Comparison of ENCODE assay signal across 9 mouse cellular contexts in the genomic region with DNA sequence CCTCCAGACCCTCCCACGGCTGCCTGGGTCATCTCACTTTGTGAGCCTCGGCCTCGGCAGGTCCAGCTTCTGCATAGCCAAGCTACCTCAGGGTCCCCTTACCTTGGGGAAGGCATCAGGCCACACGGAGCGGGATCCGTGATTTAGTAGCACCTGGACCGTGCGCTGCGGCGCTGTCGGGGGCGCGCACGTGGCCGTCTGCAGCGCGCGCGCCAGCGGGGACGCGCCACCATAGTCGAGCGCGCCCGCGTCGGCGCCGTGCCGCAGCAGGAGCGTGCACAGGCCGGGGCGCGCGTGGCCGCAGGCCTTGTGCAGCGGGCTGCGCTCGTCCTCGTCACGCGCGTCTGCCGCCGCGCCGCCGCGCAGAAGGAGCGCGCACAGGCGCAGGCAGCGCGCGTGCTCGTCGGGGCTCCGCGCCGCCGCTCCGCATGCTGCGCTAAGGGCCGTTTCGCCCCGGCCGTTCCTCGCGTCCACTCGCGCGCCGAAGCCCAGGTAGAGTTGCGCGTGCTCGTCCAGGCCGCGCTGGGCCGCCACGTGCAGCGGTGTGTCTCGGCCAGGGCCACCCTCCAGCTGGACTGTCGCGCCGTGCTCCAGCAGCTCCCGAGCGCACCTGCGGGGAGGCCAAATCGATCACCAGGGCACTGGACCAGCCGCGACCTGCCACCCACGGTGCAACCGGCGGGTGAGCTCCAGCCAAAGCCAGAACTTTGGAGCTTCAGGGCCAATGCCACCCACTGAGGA. TPM values are rescaled to one million over a fixed set of nuclear protein-coding genes. Genes with fewer than 3 reads are reported as not detected.
DNase-seq lines count a peak whose midpoint lies in the region; ATAC-seq and TF ChIP-seq lines count a peak whose summit lies in the region.
"Had no signal": no experiment of that assay in that cellular context is flagged by ENCODE, and none has a peak within 500 bp of the region (broad histone marks: within the 10 kb centered on the region; RNA-seq: fewer than 3 reads in every experiment).

No protein-coding gene starts in this region.

- H3K27ac ChIP-seq in lung, embryonic 15.5 days = no peak overlapping the region
- no peak overlapping the region for H3K27ac ChIP-seq in heart, embryonic 13.5 days (replicated peaks)
- peak overlapping the region; percentile 70 for H3K27ac ChIP-seq in midbrain, postnatal 0 days (ENCODE audit: low read depth, low read length)
- H3K27ac ChIP-seq: macrophage had no signal

- H3K4me3 ChIP-seq in lung, embryonic 15.5 days = peak overlapping the region; percentile 52
- peak overlapping the region; percentile 68 for H3K4me3 ChIP-seq in heart, embryonic 13.5 days
- H3K4me3 ChIP-seq in midbrain, postnatal 0 days (ENCODE audit: low read depth, low read length) = peak overlapping the region; percentile 59

- H3K9ac ChIP-seq in lung, embryonic 15.5 days = peak overlapping the region; percentile 16; the same call in 1 of the 2 replicates
- H3K9ac ChIP-seq in heart, embryonic 13.5 days = peak overlapping the region; percentile 80
- H3K9ac ChIP-seq in midbrain, postnatal 0 days (replicated peaks; ENCODE audit: low read length, poor library complexity, severe bottlenecking) = peak overlapping the region; percentile 77

- no peaks in the 10 kb centered on the region for H3K36me3 ChIP-seq in lung, embryonic 15.5 days
- no peaks in the 10 kb centered on the region for H3K36me3 ChIP-seq in heart, embryonic 13.5 days
- H3K36me3 ChIP-seq in midbrain, postnatal 0 days (ENCODE audit: insufficient read depth, low read length) = no peaks in the 10 kb centered on the region

- no peak for DNase-seq in lung, adult 18-20 months
- DNase-seq in cerebellum, postnatal 10 days = peak; percentile 82 to 84
- peak; percentile 47 for DNase-seq in left cerebral cortex, adult 11 months (ENCODE audit: low spot score)
- peak; percentile 86 for DNase-seq in midbrain, postnatal 0 days (ENCODE audit: low spot score)
- DNase-seq in c-Kit-positive CD71-positive TER-119-positive erythroid progenitor cells, embryonic 14.5 days (ENCODE audit: low spot score) = no peak

- H3K27me3 ChIP-seq in lung, embryonic 15.5 days = peaks cover 77% of the 10 kb centered on the region
- H3K27me3 ChIP-seq in heart, embryonic 13.5 days (replicated peaks) = peaks cover 85% of the 10 kb centered on the region
- H3K27me3 ChIP-seq in midbrain, postnatal 0 days (ENCODE audit: insufficient read depth, low read length) = peaks cover 24% of the 10 kb centered on the region

- no peaks in the 10 kb centered on the region for H3K9me3 ChIP-seq in lung, embryonic 15.5 days
- H3K9me3 ChIP-seq in heart, embryonic 13.5 days = no peaks in the 10 kb centered on the region
- no peaks in the 10 kb centered on the region for H3K9me3 ChIP-seq in midbrain, postnatal 0 days (ENCODE audit: low read length)

- peaks cover 23% of the 10 kb centered on the region for H3K4me1 ChIP-seq in lung, embryonic 15.5 days
- H3K4me1 ChIP-seq in heart, embryonic 13.5 days = peaks cover 7% of the 10 kb centered on the region; the same call in 1 of the 2 replicates
- H3K4me1 ChIP-seq in midbrain, postnatal 0 days (ENCODE audit: insufficient read depth, low read length) = no peaks in the 10 kb centered on the region

- TF ChIP-seq CTCF in midbrain, postnatal 0 days (IDR thresholded peaks at IDR 0.05) = no peak

- H3K4me2 ChIP-seq in lung, embryonic 15.5 days = peak overlapping the region; percentile 97
- H3K4me2 ChIP-seq in heart, embryonic 13.5 days = peak overlapping the region; percentile 93
- H3K4me2 ChIP-seq in midbrain, postnatal 0 days (ENCODE audit: low read depth, low read length, poor library complexity, severe bottlenecking) = peak overlapping the region; percentile 88

- under 1% methylated on average over 71 of the region's 95 CpGs for whole genome bisulfite sequencing in lung, embryonic 15.5 days
- under 1% methylated on average over 89 of the region's 95 CpGs for WGBS in heart, embryonic 13.5 days
- 1% methylated on average over 69 of the region's 95 CpGs for WGBS in midbrain, postnatal 0 days

- no peak for ATAC-seq in lung, embryonic 15.5 days (ENCODE audit: borderline replicate concordance, extremely low read depth, low FRiP score, low TSS enrichment)
- no peak for ATAC-seq in heart, embryonic 13.5 days (ENCODE audit: extremely low read depth, insufficient number of reproducible peaks, low FRiP score, low TSS enrichment)
- peak; percentile 74 for ATAC-seq in midbrain, postnatal 0 days (ENCODE audit: low FRiP score)
- ATAC-seq in erythroid progenitor cell, adult 5-6 weeks (replicated peaks; ENCODE audit: low FRiP score, poor library complexity, severe bottlenecking) = no peak

RNA-seq across cellular contexts. Expression of a gene that starts 37.3 kb away (rescaled TPM):
- polyA plus RNA-seq in lung, embryonic 15.5 days (2015; fragmentation: Nextera tagmentation; extraction: Ambion mirVana) = 0.16 TPM in 1 of 2 replicates, not detected in the other
- polyA plus RNA-seq in heart, embryonic 13.5 days (2015; fragmentation: Nextera tagmentation; extraction: Ambion mirVana) = 0.13 and 0.29 TPM in 2 replicates
- total RNA-seq in midbrain, postnatal 0 days (2014; rRNA removed) = 9.9 and 10.8 TPM in 2 replicates
- 15.2 and 22.8 TPM in 2 replicates for polyA plus RNA-seq in midbrain, postnatal 0 days (2015; fragmentation: Nextera tagmentation; extraction: Ambion mirVana)
- not detected in 2 replicates for total RNA-seq in erythroid progenitor cell, adult 5-6 weeks (2015; ENCODE audit: low replicate concordance)
- total RNA-seq in erythroid progenitor cell, adult 5-6 weeks (2017; ENCODE audit: low replicate concordance) = not detected in 2 replicates

RNA-seq across cellular contexts. Expression of a gene that starts 46.2 kb away (rescaled TPM):
- 0.04 and 0.08 TPM in 2 replicates for polyA plus RNA-seq in lung, embryonic 15.5 days (2015; fragmentation: Nextera tagmentation; extraction: Ambion mirVana)
- polyA plus RNA-seq in heart, embryonic 13.5 days (2015; fragmentation: Nextera tagmentation; extraction: Ambion mirVana) = 0.56 and 0.70 TPM in 2 replicates
- total RNA-seq in midbrain, postnatal 0 days (2014; rRNA removed) = 0.61 and 1.6 TPM in 2 replicates
- 0.28 and 0.39 TPM in 2 replicates for polyA plus RNA-seq in midbrain, postnatal 0 days (2015; fragmentation: Nextera tagmentation; extraction: Ambion mirVana)
- total RNA-seq in erythroid progenitor cell, adult 5-6 weeks (2015; ENCODE audit: low replicate concordance) = not detected in 2 replicates
- total RNA-seq in erythroid progenitor cell, adult 5-6 weeks (2017; ENCODE audit: low replicate concordance) = not detected in 2 replicates
- polyA plus RNA-seq: macrophage had no signal

Comparison
In these comparisons a context has a peak if more than half of its experiments do, and no peak if none do; other contexts are left out.
1. H3K9ac ChIP-seq: peak in every context shown above with its lines; median percentile 80 in heart, embryonic 13.5 days; 77 in midbrain, postnatal 0 days; 16 in lung, embryonic 15.5 days.
2. DNase-seq: peak in cerebellum, postnatal 10 days (2 of 2), left cerebral cortex, adult 11 months (single experiment) and midbrain, postnatal 0 days (single experiment); none in lung, adult 18-20 months (0 of 2) and c-Kit-positive CD71-positive TER-119-positive erythroid progenitor cells, embryonic 14.5 days (single experiment).
3. RNA of a gene that starts 37.3 kb away (polyA plus RNA-seq): 15.2 to 22.8 TPM in midbrain, postnatal 0 days; 0.13 to 0.29 TPM in heart, embryonic 13.5 days and 0.16 TPM in lung, embryonic 15.5 days; every median in the first group is over 10 times any median in the second.
4. Peak in every context shown above with its lines, with median percentiles within 50 percentile points of each other: H3K4me2 ChIP-seq and H3K4me3 ChIP-seq.